Mouse (Mus musculus): ENCODE measurements around the gene Elavl3. TPM values are rescaled to one million over a fixed set of nuclear protein-coding genes. Genes with fewer than 3 reads are reported as not detected.

Elavl3 gene
- total and polyA plus RNA-seq, 2 experiments, result not detected

- Histone ChIP-seq H3K9ac (ENCODE audit: low read depth, low read length) (peak within 1 kb of the TSS; percentile 87), H3K4me3 (ENCODE audit: insufficient read depth, low read depth, low read length) (peak within 1 kb of the TSS; percentile 77), H3K4me1 (ENCODE audit: control insufficient read depth, insufficient read depth, low read length) (peaks cover 24% of the 10 kb centered on the region), H3K27me3 (ENCODE audit: control insufficient read depth, insufficient read depth, low read length) (no peaks in the 10 kb centered on the region), H3K27ac (replicated peaks; ENCODE audit: insufficient read depth, low read depth, low read length) (peak within 1 kb of the TSS; percentile 96), H3K36me3 (ENCODE audit: control insufficient read depth, insufficient read depth, low read length) (0 out of 2 replicates have a peak, but pooled peaks cover 2% of the 10 kb centered on the region), H3K79me2 (ENCODE audit: control insufficient read depth, insufficient read depth, low read length) (peaks cover 5% of the 10 kb centered on the region; the same call in 1 of the 2 replicates)
- under 1% methylated on average over 42 of the region's 42 CpGs for WGBS
- DNase-seq (ENCODE audit: extremely low read depth, low read depth, low spot score), result peak; percentile 67
- TF ChIP-seq CTCF (IDR thresholded peaks at IDR 0.05; ENCODE audit: low read depth, low read length) (no peak), POLR2A (IDR thresholded peaks at IDR 0.05; ENCODE audit: extremely low read depth, insufficient read depth, low read length) (peak; percentile 80)
These were observed 62.4 kb downstream of the Elavl3 start, which contains the start of gene Rgl3 for GRCm38 (mm10) chr9:21989230-21990110. Gene Rgl3, minus strand, starts transcription at chr9:21989446.

- no peak for DNase-seq (ENCODE audit: extremely low read depth, low read depth, low spot score)
- peak overlapping the region; percentile 84 for H3K27ac ChIP-seq (replicated peaks; ENCODE audit: insufficient read depth, low read depth, low read length)
- peaks cover 24% of the 10 kb centered on the region for H3K4me1 ChIP-seq (ENCODE audit: control insufficient read depth, insufficient read depth, low read length)
- TF ChIP-seq POLR2A (IDR thresholded peaks at IDR 0.05; ENCODE audit: extremely low read depth, insufficient read depth, low read length) (no peak), CTCF (IDR thresholded peaks at IDR 0.05; ENCODE audit: low read depth, low read length) (peak; percentile 34; the same call in 1 of the 2 replicates)
- WGBS, result 2% methylated on average over 32 of the region's 32 CpGs
- H3K9ac ChIP-seq (ENCODE audit: low read depth, low read length), result peak overlapping the region; percentile 87
- peaks cover 2% of the 10 kb centered on the region; the same call in 1 of the 2 replicates for H3K36me3 ChIP-seq (ENCODE audit: control insufficient read depth, insufficient read depth, low read length)
- no peaks in the 10 kb centered on the region for H3K27me3 ChIP-seq (ENCODE audit: control insufficient read depth, insufficient read depth, low read length)
- peak overlapping the region; percentile 77 for H3K4me3 ChIP-seq (ENCODE audit: insufficient read depth, low read depth, low read length)
- peaks cover 5% of the 10 kb centered on the region; the same call in 1 of the 2 replicates for H3K79me2 ChIP-seq (ENCODE audit: control insufficient read depth, insufficient read depth, low read length)
These were observed 63.3 kb downstream of the Elavl3 start for GRCm38 (mm10) chr9:21988421-21989101.

- H3K36me3 ChIP-seq (ENCODE audit: control insufficient read depth, insufficient read depth, low read length), result peaks cover 2% of the 10 kb centered on the region; the same call in 1 of the 2 replicates
- no peak overlapping the region for H3K27ac ChIP-seq (replicated peaks; ENCODE audit: insufficient read depth, low read depth, low read length)
- 48% methylated on average over 36 of the region's 36 CpGs for WGBS
- H3K79me2 ChIP-seq (ENCODE audit: control insufficient read depth, insufficient read depth, low read length), result peaks cover 5% of the 10 kb centered on the region; the same call in 1 of the 2 replicates
- peaks cover 22% of the 10 kb centered on the region for H3K4me1 ChIP-seq (ENCODE audit: control insufficient read depth, insufficient read depth, low read length)
- no peaks in the 10 kb centered on the region for H3K27me3 ChIP-seq (ENCODE audit: control insufficient read depth, insufficient read depth, low read length)
- no peak overlapping the region for H3K9ac ChIP-seq (ENCODE audit: low read depth, low read length)
- TF ChIP-seq POLR2A (IDR thresholded peaks at IDR 0.05; ENCODE audit: extremely low read depth, insufficient read depth, low read length) (no peak), CTCF (IDR thresholded peaks at IDR 0.05; ENCODE audit: low read depth, low read length) (no peak)
- H3K4me3 ChIP-seq (ENCODE audit: insufficient read depth, low read depth, low read length), result no peak overlapping the region
- no peak for DNase-seq (ENCODE audit: extremely low read depth, low read depth, low spot score)
These were observed 64.1 kb downstream of the Elavl3 start for GRCm38 (mm10) chr9:21987592-21988342.

- DNase-seq (ENCODE audit: extremely low read depth, low read depth, low spot score), result no peak
- Histone ChIP-seq H3K36me3 (ENCODE audit: control insufficient read depth, insufficient read depth, low read length) (peaks cover 8% of the 10 kb centered on the region), H3K27ac (replicated peaks; ENCODE audit: insufficient read depth, low read depth, low read length) (no peak overlapping the region), H3K4me1 (ENCODE audit: control insufficient read depth, insufficient read depth, low read length) (peaks cover 2% of the 10 kb centered on the region; the same call in 1 of the 2 replicates), H3K9ac (ENCODE audit: low read depth, low read length) (no peak overlapping the region), H3K27me3 (ENCODE audit: control insufficient read depth, insufficient read depth, low read length) (no peaks in the 10 kb centered on the region), H3K4me3 (ENCODE audit: insufficient read depth, low read depth, low read length) (no peak overlapping the region), H3K79me2 (ENCODE audit: control insufficient read depth, insufficient read depth, low read length) (peaks cover 5% of the 10 kb centered on the region; the same call in 1 of the 2 replicates)
- no peak for TF ChIP-seq CTCF (IDR thresholded peaks at IDR 0.05; ENCODE audit: low read depth, low read length)
- TF ChIP-seq POLR2A (IDR thresholded peaks at IDR 0.05; ENCODE audit: extremely low read depth, insufficient read depth, low read length), result no peak
- 82% methylated on average over 3 of the region's 3 CpGs for WGBS
These were observed 67.9 kb downstream of the Elavl3 start for GRCm38 (mm10) chr9:21983911-21984310.

GRCm38 (mm10) chr9:21978398-21979128 is 73.3 kb downstream of the Elavl3 start:
- H3K27me3 ChIP-seq (ENCODE audit: control insufficient read depth, insufficient read depth, low read length), result no peaks in the 10 kb centered on the region
- H3K27ac ChIP-seq (replicated peaks; ENCODE audit: insufficient read depth, low read depth, low read length), result no peak overlapping the region
- no peak overlapping the region for H3K9ac ChIP-seq (ENCODE audit: low read depth, low read length)
- H3K36me3 ChIP-seq (ENCODE audit: control insufficient read depth, insufficient read depth, low read length), result peaks cover 14% of the 10 kb centered on the region
- no peak for TF ChIP-seq POLR2A (IDR thresholded peaks at IDR 0.05; ENCODE audit: extremely low read depth, insufficient read depth, low read length)
- TF ChIP-seq CTCF (IDR thresholded peaks at IDR 0.05; ENCODE audit: low read depth, low read length), result no peak
- H3K4me3 ChIP-seq (ENCODE audit: insufficient read depth, low read depth, low read length), result no peak overlapping the region
- WGBS, result 69% methylated on average over 4 of the region's 4 CpGs
- DNase-seq (ENCODE audit: extremely low read depth, low read depth, low spot score), result no peak
- H3K79me2 ChIP-seq (ENCODE audit: control insufficient read depth, insufficient read depth, low read length), result no peaks in the 10 kb centered on the region
- no peaks in the 10 kb centered on the region for H3K4me1 ChIP-seq (ENCODE audit: control insufficient read depth, insufficient read depth, low read length)

Measured in liver, adult 2 months (tissue).